8 mouse cellular contexts compared by ENCODE assay signal in genomic region chr8:91135308-91136181, GRCm38 (mm10).
DNase-seq lines count a peak whose midpoint lies in the region; ATAC-seq and TF ChIP-seq lines count a peak whose summit lies in the region.
"Had no signal": no experiment of that assay in that cellular context is flagged by ENCODE, and none has a peak within 500 bp of the region (broad histone marks: within the 10 kb centered on the region; RNA-seq: fewer than 3 reads in every experiment).

No protein-coding gene starts in this region.

- no peak overlapping the region for H3K27ac ChIP-seq in lung, embryonic 14.5 days (ENCODE audit: low read depth)
- H3K27ac ChIP-seq in midbrain, embryonic 14.5 days (replicated peaks; ENCODE audit: low read depth, low read length): 0 out of 2 replicates have a peak overlapping the region, but pooled peaks have one; percentile 27
- H3K27ac ChIP-seq: liver, embryonic 14.5 days had no signal

- no peak for TF ChIP-seq CTCF in lung, embryonic 14.5 days (IDR thresholded peaks at IDR 0.05; ENCODE audit: low read depth)
- no peak for TF ChIP-seq CTCF in Patski (IDR thresholded peaks at IDR 0.05)

- H3K27me3 ChIP-seq in lung, embryonic 14.5 days (ENCODE audit: insufficient read depth, low read length): no peaks in the 10 kb centered on the region
- no peaks in the 10 kb centered on the region for H3K27me3 ChIP-seq in Patski
- no peaks in the 10 kb centered on the region for H3K27me3 ChIP-seq in midbrain, embryonic 14.5 days (ENCODE audit: control insufficient read depth, insufficient read depth, low read length)

- in situ Hi-C loops in Patski (cut with MboI; ENCODE audit: low pct_unique_long_range_greater_than_20kb): no loop called here

- peaks cover 3% of the 10 kb centered on the region; the same call in 1 of the 2 replicates for H3K4me1 ChIP-seq in lung, embryonic 14.5 days (ENCODE audit: insufficient read depth)
- H3K4me1 ChIP-seq in midbrain, embryonic 14.5 days (ENCODE audit: control insufficient read depth, insufficient read depth, low read length): peaks cover 10% of the 10 kb centered on the region

- no peak overlapping the region for H3K4me3 ChIP-seq in lung, embryonic 14.5 days (ENCODE audit: low read depth, low read length)
- no peak overlapping the region for H3K4me3 ChIP-seq in midbrain, embryonic 14.5 days (replicated peaks; ENCODE audit: low read depth, low read length)

- CTCF ChIA-PET in Patski (lab: Charles Lee): interaction anchor here (1.3 to 2.8 kb wide), 4 partner anchors 13 to 19 kb away, joined by 4 to 17 read pairs (median 10); no protein-coding TSS in a partner anchor

- POLR2A ChIA-PET in Patski (lab: Charles Lee): interaction anchor here (1.2 kb wide), 1 partner anchor 12 kb away, joined by 4 read pairs; no protein-coding TSS in a partner anchor

- no peak for ATAC-seq in lung, embryonic 14.5 days (ENCODE audit: insufficient read depth)
- peak; percentile 17 for ATAC-seq in Patski
- ATAC-seq in midbrain, embryonic 14.5 days (ENCODE audit: low FRiP score, low TSS enrichment): no peak

- 81% methylated on average over 14 of the region's 14 CpGs for WGBS in lung, embryonic 14.5 days
- 66% methylated on average over 14 of the region's 14 CpGs for WGBS in midbrain, embryonic 14.5 days

- DNase-seq in lung, embryonic 14.5 days: peak; percentile 22
- DNase-seq in lung, postnatal 14 days: no peak
- DNase-seq in Patski (ENCODE audit: low read depth, low spot score): peak; percentile 78
- DNase-seq in kidney, adult 11 months: peak; percentile 85
- DNase-seq in midbrain, embryonic 14.5 days: no peak
- DNase-seq in thymus, postnatal 4 days: no peak
- DNase-seq in frontal cortex, postnatal 10 days (ENCODE audit: low spot score in 2 of 2): no peak

- H3K4me2 ChIP-seq in lung, embryonic 14.5 days: no peak overlapping the region
- no peak overlapping the region for H3K4me2 ChIP-seq in midbrain, embryonic 14.5 days (ENCODE audit: low read length)

- no peaks in the 10 kb centered on the region for H3K36me3 ChIP-seq in lung, embryonic 14.5 days (ENCODE audit: insufficient read depth)
- 0 out of 2 replicates have a peak, but pooled peaks cover 4% of the 10 kb centered on the region for H3K36me3 ChIP-seq in midbrain, embryonic 14.5 days (ENCODE audit: control insufficient read depth, insufficient read depth, low read length)

- H3K9me3 ChIP-seq in lung, embryonic 14.5 days (ENCODE audit: low read depth, low read length): no peaks in the 10 kb centered on the region
- no peaks in the 10 kb centered on the region for H3K9me3 ChIP-seq in midbrain, embryonic 14.5 days (ENCODE audit: control insufficient read depth, low read length)

- no peak overlapping the region for H3K9ac ChIP-seq in lung, embryonic 14.5 days
- H3K9ac ChIP-seq in midbrain, embryonic 14.5 days (replicated peaks; ENCODE audit: low read length): no peak overlapping the region
- H3K9ac ChIP-seq: liver, embryonic 14.5 days had no signal

Comparison
In these comparisons a context has a peak if more than half of its experiments do, and no peak if none do; other contexts are left out.
1. DNase-seq: peak in lung, embryonic 14.5 days (single experiment), Patski (single experiment) and kidney, adult 11 months (single experiment); none in lung, postnatal 14 days (single experiment), midbrain, embryonic 14.5 days (single experiment), thymus, postnatal 4 days (single experiment) and frontal cortex, postnatal 10 days (0 of 2).